Mouse (Mus musculus) ovary, postnatal 36 days (tissue): ENCODE measurements around the gene Pgf.

Experiments
- DNase-seq: peaks from one replicate; pipeline ENCODE4 v3.0.0; 2022; ENCODE audit warnings: low spot score, mixed read lengths

Pgf gene

DNA sequence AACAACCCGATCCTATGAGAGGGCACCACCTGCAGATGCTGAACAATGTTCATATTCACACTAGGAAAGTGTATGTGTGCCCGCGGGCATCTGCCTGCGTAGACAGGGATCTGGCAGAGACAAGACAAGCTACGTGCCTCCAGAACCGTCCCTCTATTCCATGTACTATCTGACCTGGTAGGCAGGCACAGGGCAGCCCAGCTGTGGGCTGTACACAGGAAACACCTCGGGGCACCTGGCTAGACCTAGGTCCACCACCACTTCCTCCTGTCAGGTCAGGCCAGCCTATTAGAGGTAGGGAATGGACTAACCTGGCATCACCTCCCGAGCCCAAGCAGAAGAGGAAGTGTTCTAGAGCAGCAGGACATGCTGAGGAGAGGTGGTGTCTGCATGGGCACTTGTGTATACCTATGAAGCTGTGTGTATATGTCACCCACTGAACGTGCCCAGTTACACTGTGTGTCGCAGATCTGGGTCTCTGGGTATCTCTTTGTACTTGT lies at the start of gene Pgf:
TSS of gene Pgf (minus strand) at position 51 of the 500 bp plus-strand sequence.
- no peak for DNase-seq

DNA sequence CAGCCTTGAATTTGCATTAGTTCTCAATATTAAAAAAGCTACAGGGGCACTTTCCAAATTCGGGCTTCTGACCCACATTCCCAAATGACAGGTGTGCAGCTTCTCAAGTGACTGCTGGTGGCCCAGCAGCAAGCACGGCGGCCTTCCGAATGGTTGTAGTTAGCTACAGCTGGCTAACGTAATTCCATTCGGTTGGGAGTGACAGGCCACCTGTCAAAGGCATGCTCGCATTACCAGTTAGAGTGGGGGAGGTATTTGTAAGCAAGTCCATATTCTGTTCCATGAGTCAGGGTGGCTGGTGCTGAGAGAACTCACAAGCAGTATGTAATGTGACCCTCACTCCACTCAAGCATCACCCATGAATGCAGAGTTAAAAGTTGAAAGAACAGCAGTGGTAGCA lies 49.6 kb upstream of the Pgf start:
- no peak for DNase-seq

DNA sequence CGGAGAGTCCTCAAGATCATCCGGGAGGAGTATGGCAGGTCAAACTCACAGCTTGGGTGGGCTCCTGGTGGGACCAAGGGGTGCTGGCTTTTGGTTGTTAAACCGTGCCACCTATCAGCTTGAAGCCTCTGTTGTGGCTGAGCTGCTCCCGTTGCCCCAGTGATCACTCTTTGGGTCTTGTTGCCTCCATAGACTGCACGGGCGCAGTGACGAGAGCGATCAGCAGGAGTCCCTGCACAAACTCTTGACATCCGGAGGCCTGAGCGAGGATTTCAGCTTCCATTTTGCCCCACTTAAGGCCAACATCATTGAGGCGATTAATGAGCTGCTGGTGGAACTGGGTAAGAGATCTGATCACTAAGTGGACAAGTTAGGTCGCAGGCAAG lies 42.3 kb upstream of the Pgf start:
- DNase-seq = no peak

DNA sequence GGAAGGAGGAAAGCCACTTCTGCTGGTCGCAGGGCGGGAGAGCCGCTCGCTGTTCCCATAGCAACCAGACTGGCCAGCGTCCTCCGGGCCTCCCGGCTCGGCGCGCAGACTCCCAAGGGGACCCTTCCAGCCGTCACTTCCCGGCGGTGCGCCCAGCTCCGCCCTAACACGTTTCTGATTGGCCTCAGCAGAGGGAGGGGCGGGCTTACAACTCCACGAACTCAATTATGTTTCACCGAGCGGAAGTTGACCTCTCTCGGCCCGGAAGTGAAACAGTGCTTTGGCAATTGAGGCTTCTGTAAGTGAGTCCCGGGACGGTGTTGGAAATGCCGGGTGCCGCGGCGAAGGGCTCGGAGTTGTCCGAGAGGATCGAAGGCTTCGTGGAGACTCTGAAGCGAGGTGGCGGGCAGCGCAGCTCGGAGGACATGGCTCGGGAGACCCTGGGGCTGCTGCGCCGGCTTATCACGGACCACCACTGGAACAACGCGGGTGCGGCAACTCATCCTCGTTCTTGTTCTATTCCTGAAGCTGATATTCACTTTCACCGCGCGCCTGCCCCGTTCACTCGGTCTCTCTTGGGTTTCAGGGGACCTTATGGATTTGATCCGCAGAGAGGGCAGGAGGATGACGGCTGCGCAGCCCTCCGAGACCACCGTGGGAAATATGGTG lies 41.8 kb upstream of the Pgf start, which contains the start of gene Eif2b2:
TSS of gene Eif2b2 (plus strand) at position 246 of the 669 bp plus-strand sequence.
- DNase-seq = peak; percentile 98

DNA sequence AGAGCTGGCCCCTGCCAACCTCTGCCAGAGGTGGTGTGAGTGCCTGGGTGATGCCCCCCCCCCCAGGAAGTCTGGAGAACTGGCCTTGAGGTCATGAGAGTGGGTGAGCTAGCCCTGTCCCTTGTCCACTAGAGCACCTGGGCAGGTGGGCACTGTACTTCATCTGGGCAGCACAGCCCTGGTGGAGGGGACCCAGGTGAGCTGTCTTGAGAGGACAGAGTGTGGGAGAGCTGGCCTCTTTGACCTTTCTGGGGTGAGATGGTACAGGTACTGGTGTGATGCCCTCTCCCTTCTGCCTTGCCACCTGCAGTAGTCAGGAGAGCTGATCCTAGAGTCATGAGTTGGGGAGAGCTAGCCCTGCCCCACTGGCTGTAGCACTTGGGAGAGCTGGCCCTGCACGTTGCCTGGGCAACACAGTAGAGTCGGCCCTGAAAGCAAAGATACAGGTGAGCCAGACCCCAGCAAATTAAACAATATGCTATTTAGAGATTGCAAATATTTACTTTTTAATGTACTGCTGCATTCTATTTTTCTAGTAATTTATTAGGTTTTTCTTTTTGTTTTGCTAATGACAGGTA lies 40.2 kb upstream of the Pgf start:
- DNase-seq = no peak

DNA sequence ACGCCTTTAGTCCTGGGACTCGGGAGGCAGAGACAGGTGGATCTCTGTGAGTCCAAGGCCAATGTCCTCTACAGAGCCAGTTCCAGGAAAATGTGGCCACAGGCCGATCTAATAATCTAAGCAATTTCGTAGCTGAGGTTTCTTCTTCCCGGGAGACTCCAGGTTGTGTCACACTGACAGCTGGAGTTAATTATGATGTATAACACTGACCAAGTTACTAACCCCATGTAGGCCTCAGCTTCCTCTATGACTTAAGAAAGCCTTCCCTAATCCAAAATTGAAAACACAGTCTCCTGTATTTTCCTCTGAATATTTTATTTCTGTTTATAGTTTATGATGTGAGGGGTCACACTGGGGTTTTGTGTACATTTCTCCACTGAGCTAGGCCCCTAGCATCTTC lies 37.4 kb upstream of the Pgf start:
- DNase-seq = no peak

DNA sequence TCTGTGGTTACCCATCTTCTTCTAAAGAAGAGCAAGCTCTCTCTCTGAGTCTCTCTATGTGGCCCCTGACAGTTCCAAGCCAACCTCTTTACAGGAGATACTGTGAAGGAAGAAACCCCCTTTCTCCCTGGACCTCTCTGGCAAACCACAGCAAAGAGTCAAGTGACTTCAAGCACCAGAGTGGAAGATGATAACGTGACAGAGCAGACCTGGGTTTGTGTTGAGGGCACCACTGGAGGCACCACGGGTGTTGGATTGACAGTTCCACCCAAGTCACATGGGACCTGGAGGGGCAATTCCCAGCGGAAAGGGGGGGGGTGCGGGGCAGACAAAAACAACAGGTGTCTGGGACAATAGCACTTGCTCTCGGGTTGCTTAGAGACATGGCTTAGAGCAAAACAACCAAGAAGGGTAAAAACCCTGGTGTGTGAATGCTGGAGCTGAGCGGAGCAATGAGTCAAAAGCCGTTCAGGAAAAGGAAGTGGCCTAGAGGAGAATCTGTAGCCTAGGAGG lies 31.2 kb upstream of the Pgf start:
- DNase-seq = no peak

DNA sequence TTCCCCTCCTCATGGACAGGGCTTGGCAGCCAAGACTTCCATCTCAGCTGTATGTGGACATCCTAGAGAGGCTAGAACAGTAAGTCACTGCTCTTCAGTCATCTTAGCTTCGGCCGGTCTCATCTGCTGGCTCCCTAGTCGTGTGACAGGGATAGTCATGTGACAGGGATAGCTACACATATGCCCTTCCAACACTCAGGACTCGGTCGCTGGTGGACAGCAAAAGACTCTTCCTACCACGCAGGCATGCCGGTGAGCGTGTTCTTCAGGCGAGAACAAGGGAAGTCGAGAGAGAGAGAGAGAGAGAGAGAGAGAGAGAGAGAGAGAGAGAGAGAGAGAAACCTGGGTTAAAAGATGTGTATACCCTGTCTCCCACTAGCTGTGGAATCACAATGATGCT lies 27.8 kb upstream of the Pgf start:
- DNase-seq = no peak

DNA sequence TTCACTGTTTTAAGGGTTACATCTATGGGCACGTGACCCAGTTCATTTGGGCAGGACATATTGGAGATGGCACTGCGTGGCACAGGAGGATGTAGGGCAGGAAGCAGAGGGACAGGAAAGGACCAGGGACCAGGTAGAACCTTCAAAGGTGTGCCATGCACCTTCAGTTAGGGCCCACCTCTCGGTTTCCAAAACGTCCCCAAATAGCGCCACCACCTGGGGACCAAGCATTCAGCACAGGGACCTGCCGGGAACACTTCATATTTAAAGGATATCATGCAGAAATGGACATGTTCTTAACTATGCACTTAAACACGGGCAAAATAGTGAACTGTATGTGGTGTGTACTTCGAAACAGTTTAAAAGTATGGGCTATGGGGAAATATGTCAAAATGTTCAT lies 26.5 kb upstream of the Pgf start:
- no peak for DNase-seq

DNA sequence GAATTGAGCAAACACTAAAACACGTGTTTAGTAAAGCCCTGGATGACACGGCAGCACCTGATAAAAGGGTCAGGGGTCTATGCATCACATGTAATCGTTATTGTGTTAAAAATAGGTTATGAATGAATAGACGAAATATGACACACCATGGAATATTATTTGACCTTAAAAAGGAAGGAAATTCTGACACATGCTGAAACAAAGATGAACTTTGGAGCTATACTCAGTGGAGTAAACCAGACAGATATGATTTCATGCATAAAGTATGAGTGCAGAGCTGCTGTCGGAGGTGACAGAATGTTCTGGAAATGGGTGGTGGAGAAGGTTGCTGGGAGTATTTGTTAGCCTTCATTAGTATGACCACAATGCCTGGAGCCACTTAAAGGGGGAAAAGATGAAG lies 26.1 kb upstream of the Pgf start:
- no peak for DNase-seq

DNA sequence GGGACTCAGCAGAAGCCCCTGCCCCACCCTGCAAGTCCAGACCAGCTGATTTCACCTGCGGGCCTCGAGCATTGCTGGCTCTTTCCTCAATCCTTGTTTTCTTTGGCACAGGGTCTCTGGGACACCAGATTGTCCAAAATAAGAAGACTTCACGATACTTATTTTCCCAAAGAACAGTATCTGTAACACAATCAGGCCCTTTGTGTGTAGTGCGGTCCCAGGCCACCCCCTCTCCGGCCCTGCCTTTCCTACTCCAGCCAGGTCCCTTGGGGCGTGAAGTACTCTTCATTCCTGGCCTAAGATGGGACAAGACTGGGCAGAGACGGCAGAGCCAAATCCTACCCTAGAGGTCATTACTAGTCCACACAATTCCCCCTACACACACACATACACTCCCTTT lies 24.6 kb upstream of the Pgf start:
- DNase-seq = no peak

DNA sequence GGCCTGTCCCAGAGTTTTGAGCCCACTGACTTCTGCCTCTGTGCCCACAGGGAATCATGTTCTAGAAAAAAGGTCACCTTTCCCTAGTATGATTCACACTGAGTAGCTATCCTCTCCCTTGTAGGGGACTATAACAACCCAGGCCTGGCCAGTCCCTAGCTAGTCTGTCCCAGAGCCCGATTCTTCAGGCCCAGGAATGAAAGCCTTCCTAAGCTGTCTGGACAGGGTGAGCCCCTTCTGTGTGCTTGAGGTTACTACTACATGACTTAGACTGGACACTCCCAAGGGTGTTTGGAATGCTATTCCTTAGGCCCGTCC lies 24.2 kb upstream of the Pgf start:
- no peak for DNase-seq

DNA sequence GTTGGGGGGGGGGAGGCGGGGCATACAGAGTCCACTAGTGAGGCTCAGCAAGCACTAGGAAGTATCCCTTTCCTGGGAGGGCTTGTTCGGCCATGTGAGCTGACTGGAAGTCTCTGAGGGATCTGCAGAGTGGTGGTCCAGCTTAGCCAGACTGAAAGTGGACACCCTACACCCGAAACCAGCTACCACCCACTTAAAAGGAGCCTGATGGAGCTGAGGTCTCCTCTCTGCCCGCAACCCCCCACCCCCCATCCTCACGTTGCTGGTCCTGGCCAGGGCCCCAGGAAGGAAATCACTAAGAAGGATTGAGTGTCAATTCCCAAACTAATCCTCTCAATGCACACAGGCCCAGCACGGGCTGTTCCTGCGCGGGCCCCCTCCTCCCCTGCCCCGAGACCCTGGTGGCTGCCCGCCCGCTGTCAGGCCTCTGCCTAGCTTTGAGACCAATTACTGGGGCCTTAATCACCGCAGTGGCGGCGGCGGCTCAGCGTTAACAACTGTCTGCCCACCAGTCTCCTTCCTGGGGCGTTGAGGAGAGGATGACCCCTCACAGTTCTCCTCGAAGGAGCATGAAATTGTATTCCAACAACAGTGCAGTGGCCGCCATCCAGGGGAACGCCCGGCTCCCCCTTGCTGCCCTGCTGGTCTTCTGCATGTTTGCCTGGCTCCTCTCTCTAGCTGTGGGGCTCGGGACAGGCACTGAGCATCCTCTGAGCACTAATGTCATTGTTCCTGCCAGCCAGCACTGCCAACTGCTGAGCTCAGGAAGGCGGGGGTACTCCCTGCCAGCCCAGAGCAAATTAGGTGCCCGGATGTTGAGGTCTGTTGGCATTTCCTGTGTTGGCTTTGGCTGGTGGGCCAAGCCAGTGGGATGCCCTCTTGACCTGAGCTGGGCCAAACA lies 23.6 kb upstream of the Pgf start:
- no peak for DNase-seq

DNA sequence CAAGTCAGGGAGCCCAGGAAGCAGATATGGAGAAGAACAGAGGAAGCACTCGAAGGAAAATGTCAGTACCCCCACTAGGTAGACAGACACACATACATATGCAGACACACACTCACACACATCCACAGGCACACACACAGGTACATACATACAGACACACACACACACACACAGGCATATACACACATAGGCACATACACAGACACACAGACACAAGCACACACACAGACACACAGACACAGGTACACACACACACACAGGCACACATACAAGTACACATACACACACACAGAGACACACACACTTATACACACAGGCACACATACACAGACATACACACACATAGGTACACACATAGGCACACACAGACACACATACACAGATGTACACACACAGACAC lies 22.4 kb upstream of the Pgf start:
- no peak for DNase-seq

DNA sequence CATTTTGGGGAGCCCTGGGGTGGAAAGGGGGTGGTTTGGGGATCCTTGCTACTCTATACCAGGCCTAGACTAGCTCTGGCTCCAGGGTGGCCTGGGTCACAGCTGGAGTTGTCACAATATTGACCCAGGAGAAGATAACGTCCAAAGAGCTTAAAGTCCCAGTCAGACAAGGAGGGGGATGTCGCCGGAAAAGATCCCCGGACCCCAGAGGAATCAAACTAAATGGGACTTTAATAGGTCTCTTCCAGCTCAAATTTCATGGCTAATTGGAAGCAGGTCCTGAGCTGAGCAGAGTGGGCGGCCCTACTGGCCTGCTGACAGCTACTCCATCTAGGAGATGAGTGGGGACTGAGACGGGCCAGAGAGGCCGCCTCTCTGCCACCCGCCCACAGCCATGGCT lies 20.3 kb upstream of the Pgf start:
- no peak for DNase-seq

DNA sequence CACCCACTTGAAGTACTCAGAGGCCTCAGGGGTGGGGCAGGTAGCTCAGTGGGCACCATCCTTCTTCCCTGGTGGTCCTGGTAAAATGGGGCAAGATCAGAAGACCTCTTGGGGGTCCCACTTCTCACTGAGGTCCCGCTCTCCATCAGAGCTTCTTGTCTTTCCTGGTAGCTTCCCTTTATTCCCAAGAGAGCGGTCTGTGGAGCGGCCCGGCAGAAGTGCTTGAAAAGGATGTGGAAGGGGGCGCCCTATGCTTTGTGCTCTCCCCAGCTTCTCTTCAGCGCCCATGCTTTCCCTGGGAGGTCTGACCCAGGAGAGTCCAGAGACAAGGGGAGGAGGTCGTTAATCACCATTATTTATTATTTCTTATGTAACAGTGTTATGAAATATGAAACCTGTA lies 19.8 kb upstream of the Pgf start:
- DNase-seq = no peak

DNA sequence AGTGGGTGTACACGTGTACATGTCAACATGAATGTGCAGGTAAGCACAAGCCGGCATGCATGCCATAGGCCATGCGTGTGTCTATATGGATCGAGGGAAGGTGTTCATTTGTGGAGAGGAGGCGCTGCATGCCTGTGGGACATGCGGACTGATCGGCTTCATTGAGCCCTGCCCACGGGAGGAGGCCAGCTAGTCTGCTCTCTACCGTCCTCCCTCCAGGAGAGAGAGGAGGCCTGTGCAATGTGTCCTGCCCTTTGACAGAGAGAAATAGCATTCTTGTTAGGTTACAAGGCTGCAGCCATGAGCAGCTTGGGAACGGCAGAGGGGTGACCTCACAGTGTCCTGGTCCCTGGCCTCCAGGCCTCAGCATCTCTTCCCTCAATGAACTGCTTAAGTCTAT lies 18.6 kb upstream of the Pgf start:
- DNase-seq = no peak

DNA sequence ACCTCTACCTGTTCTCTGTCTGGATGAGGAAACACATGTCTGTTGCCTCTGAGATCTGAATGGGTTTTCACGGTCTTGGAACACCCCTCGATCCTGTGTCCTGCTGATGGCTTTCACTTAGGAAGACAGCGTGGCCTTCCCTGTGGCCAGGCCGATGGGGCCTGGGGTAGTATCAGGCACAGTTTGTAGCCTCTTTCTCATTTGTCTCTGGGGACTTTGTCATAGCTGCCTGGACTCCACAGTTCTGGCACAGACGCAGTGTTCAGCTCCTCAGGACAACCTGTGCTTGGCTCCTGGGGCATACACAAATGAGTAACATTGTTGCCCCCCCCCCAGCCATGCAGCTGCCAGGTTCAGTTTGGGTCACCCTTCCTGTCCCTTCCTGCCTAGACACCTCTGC lies 17.5 kb upstream of the Pgf start:
- no peak for DNase-seq

DNA sequence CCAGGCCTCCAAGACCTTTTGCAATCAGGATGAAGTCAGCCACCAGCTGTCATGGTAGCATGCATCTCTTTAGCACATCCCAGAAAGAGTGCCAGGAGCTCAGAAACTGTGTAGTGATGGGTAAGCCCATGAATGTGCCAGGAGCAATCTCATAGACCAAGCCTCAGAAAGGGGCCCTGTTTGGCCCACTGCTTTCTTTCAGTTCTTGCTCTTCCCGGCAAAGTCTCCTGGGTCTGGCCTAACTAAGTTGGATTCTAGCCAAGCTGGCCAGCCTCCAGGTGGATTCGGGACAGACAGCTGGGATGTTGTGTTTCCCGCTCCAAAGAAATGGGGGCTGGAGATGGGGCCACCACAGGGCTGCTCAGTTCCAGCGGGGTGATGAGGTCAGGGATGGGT lies 17.0 kb upstream of the Pgf start:
- peak; percentile 56 for DNase-seq

DNA sequence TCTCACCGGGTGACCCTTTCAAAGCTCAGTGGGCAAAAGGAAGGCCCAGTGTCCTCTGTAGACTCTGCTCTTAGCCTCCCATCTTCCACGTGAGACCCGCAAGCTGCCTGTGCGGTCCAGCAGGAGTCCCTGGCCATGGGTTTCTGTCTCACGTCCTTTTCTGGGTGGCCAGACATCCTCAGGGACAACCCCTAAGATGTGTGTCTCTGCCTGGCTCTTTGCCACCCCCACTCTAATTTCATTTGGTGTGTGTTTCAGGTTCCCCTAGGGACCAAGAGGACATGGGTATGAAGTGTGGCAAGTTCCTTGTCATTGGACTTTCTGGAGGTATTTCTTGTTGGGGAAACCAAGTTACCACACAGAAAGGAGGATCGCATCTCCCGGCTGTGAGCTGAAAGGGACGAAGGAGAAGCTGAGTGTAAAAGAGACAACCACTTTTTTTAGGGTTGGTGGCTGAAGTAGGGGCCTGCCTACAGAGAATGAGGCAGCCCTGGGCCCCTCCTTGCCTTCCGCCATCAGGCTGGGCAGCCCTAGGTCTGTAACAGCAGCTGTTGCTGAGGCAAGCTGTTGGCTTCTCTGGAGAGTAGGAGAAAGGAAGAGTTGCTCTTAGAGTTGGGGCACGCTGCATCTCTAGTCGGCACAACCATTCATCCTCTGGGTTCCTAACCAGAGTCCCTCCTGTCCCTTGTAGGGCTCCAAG lies 16.5 kb upstream of the Pgf start:
- DNase-seq = no peak

DNA sequence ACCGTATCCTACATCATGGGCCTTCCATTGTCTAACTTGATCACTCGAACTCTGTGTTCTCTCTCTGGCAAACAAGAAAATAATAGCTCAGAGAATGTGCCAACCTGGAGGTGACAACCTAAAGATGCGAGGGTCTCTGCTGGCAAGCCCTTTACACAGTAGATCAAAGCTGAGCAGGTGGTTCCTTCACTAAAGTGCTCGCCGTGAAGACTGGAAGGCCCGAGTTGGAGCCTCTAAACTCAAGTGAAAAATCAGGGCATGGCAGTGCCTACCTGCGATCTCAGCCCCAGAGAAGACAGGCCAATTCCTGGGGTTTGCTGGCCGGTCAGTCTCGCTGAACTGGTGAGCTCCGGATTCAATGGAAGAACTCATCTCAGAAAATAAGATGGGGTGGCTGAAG lies 15.6 kb upstream of the Pgf start:
- no peak for DNase-seq

DNA sequence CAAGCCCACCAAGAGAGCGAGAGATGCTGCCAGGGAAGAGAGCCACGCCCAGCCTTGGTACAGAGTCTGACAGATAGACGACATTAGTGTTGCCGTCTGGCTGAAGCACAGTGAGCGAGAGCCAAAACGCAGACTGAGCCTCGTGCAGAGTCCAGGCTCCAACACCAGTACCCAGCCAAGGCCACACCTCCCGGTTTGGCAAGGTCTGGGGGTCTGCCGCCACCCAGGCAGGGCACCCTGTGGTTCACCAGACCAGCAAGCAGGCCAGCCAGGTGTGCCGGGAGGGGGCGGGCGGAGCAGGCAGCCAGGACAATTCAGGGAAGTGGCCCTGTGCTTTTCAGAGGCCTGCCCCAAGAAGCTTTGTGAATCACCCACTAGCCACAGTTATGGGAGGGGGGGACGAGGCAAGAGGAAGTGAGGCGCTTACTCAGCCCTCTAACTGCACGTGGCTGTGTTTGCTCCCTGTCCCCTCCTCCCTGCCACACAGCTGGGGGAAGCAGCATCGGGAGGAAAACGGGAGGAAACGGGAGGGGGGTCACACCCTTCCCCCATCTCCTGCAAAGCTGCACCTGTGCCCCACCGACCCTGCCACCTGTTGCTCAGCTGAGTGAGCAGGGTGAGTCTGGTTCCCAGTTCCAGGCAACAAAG lies 15.0 kb upstream of the Pgf start:
- peak; percentile 36 for DNase-seq
